ENCODE assay signal across 9 mouse cellular contexts in genomic region chrX:75035162-75035561, GRCm38 (mm10).
"Had no signal": no experiment of that assay in that cellular context is flagged by ENCODE, and none has a peak within 500 bp of the region (broad histone marks: within the 10 kb centered on the region; RNA-seq: fewer than 3 reads in every experiment).

No protein-coding gene starts in this region.

- ATAC-seq: intestine, embryonic 16.5 days; lung, postnatal 0 days; midbrain, embryonic 16.5 days had no signal

- DNase-seq: kidney, adult 8-10 months; lung, adult 2 months; lung, postnatal 36 days; retina, postnatal 1 day; right cerebral cortex, postnatal 4 days; spleen, adult 18-20 months had no signal
